Mouse (Mus musculus): ENCODE measurements around the gene Arfgef2. TPM values are rescaled to one million over a fixed set of nuclear protein-coding genes. Genes with fewer than 3 reads are reported as not detected.
A peak's percentile ranks its signal among the peaks of the same experiment; 100 is the strongest.

Gene Arfgef2
- total RNA-seq, 1 experiment = 23.6 TPM

- TF ChIP-seq HCFC1 (IDR thresholded peaks at IDR 0.05; ENCODE audit: borderline replicate concordance, insufficient read depth, low read length) (no peak), MAFK (IDR thresholded peaks at IDR 0.05; ENCODE audit: insufficient read depth, low read depth, low read length) (no peak), CHD2 (IDR thresholded peaks at IDR 0.05; ENCODE audit: low read depth, low read length) (no peak), ZC3H11A (IDR thresholded peaks at IDR 0.05; ENCODE audit: borderline replicate concordance, low read depth, low read length) (no peak), ZNF384 (IDR thresholded peaks at IDR 0.05; ENCODE audit: low read depth, low read length) (no peak)
- H3K4me1 ChIP-seq (ENCODE audit: control insufficient read depth in 2 of 2, insufficient read depth in 2 of 2, low read length in 2 of 2, poor library complexity in 1 of 2) = peaks cover 6 to 8% of the 10 kb centered on the region in 2 experiments; a peak in 1 of 4 replicates
- no peaks in the 10 kb centered on the region for H3K9me3 ChIP-seq (ENCODE audit: control insufficient read depth, insufficient read depth, low read depth, low read length)
Observed at GRCm38 (mm10) chr2:166903719-166904282, 98.4 kb downstream of the Arfgef2 start.

GRCm38 (mm10) chr2:166905711-166906522 lies 100.5 kb downstream of the Arfgef2 start, which contains the start of gene Cse1l:
Gene Cse1l, plus strand, starts transcription at chr2:166906040.
- in situ Hi-C loops (cut with MboI; ENCODE audit: low sequenced_read_pairs in 2 of 2, unreplicated experiment in 2 of 2) = no loop called here

More at GRCm38 (mm10) chr2:166903719-166904282, 98.4 kb downstream of the Arfgef2 start:
- H3K27ac ChIP-seq (ENCODE audit: insufficient read depth, low read depth, low read length, poor library complexity, severe bottlenecking) = no peak overlapping the region
- H3K36me3 ChIP-seq (ENCODE audit: control insufficient read depth, insufficient read depth, low read length, poor library complexity, severe bottlenecking) = peaks cover 2% of the 10 kb centered on the region; the same call in 1 of the 2 replicates
- no peak overlapping the region for H3K4me3 ChIP-seq (ENCODE audit: insufficient read depth in 1 of 2, low read depth in 1 of 2, low read length in 2 of 2, poor library complexity in 1 of 2, severe bottlenecking in 1 of 2)
- H3K9ac ChIP-seq (ENCODE audit: insufficient read depth, low read depth, low read length, poor library complexity, severe bottlenecking) = no peak overlapping the region
- in situ Hi-C loops (cut with MboI; ENCODE audit: low sequenced_read_pairs in 2 of 2, unreplicated experiment in 2 of 2) = no loop called here
- no peak for DNase-seq (ENCODE audit: low read depth, low spot score)

GRCm38 (mm10) chr2:166906523-166907182 lies 101.3 kb downstream of the Arfgef2 start:
- Histone ChIP-seq H3K4me3 (ENCODE audit: insufficient read depth in 1 of 2, low read depth in 1 of 2, low read length in 2 of 2, poor library complexity in 1 of 2, severe bottlenecking in 1 of 2) (peak overlapping the region; percentile 92 to 96), H3K4me1 (ENCODE audit: control insufficient read depth in 2 of 2, insufficient read depth in 2 of 2, low read length in 2 of 2, poor library complexity in 1 of 2) (peaks cover 8% of the 10 kb centered on the region in 2 experiments; a peak in 2 of 4 replicates), H3K9me3 (ENCODE audit: control insufficient read depth, insufficient read depth, low read depth, low read length) (no peaks in the 10 kb centered on the region), H3K9ac (ENCODE audit: insufficient read depth, low read depth, low read length, poor library complexity, severe bottlenecking) (peak overlapping the region; percentile 99), H3K27ac (ENCODE audit: insufficient read depth, low read depth, low read length, poor library complexity, severe bottlenecking) (peak overlapping the region; percentile 24; the same call in 1 of the 2 replicates), H3K36me3 (ENCODE audit: control insufficient read depth, insufficient read depth, low read length, poor library complexity, severe bottlenecking) (peaks cover 7% of the 10 kb centered on the region; the same call in 1 of the 2 replicates)
- in situ Hi-C loops (cut with MboI; ENCODE audit: low sequenced_read_pairs in 2 of 2, unreplicated experiment in 2 of 2) = no loop called here
- no peak for DNase-seq (ENCODE audit: low read depth, low spot score)
- TF ChIP-seq CHD2 (IDR thresholded peaks at IDR 0.05; ENCODE audit: low read depth, low read length) (no peak), ZC3H11A (IDR thresholded peaks at IDR 0.05; ENCODE audit: borderline replicate concordance, low read depth, low read length) (no peak), MAFK (IDR thresholded peaks at IDR 0.05; ENCODE audit: insufficient read depth, low read depth, low read length) (no peak), HCFC1 (IDR thresholded peaks at IDR 0.05; ENCODE audit: borderline replicate concordance, insufficient read depth, low read length) (no peak), ZNF384 (IDR thresholded peaks at IDR 0.05; ENCODE audit: low read depth, low read length) (no peak)

More at GRCm38 (mm10) chr2:166905711-166906522, 100.5 kb downstream of the Arfgef2 start, which contains the start of gene Cse1l:
- H3K36me3 ChIP-seq (ENCODE audit: control insufficient read depth, insufficient read depth, low read length, poor library complexity, severe bottlenecking) = peaks cover 7% of the 10 kb centered on the region; the same call in 1 of the 2 replicates
- H3K9ac ChIP-seq (ENCODE audit: insufficient read depth, low read depth, low read length, poor library complexity, severe bottlenecking) = peak within 1 kb of the TSS; percentile 99
- peak within 1 kb of the TSS; percentile 98 for H3K27ac ChIP-seq (ENCODE audit: insufficient read depth, low read depth, low read length, poor library complexity, severe bottlenecking)
- peak within 1 kb of the TSS; percentile 92 to 96 for H3K4me3 ChIP-seq (ENCODE audit: insufficient read depth in 1 of 2, low read depth in 1 of 2, low read length in 2 of 2, poor library complexity in 1 of 2, severe bottlenecking in 1 of 2)
- TF ChIP-seq ZNF384 (IDR thresholded peaks at IDR 0.05; ENCODE audit: low read depth, low read length) (no peak), CHD2 (IDR thresholded peaks at IDR 0.05; ENCODE audit: low read depth, low read length) (peak; percentile 74), ZC3H11A (IDR thresholded peaks at IDR 0.05; ENCODE audit: borderline replicate concordance, low read depth, low read length) (peak; percentile 14; the same call in 1 of the 2 replicates), HCFC1 (IDR thresholded peaks at IDR 0.05; ENCODE audit: borderline replicate concordance, insufficient read depth, low read length) (0 out of 2 replicates have a peak, but pooled peaks have one; percentile 51)
- H3K9me3 ChIP-seq (ENCODE audit: control insufficient read depth, insufficient read depth, low read depth, low read length) = no peaks in the 10 kb centered on the region
- H3K4me1 ChIP-seq (ENCODE audit: control insufficient read depth in 2 of 2, insufficient read depth in 2 of 2, low read length in 2 of 2, poor library complexity in 1 of 2) = peaks cover 6 to 8% of the 10 kb centered on the region in 2 experiments; a peak in 2 of 4 replicates
- DNase-seq (ENCODE audit: low read depth, low spot score) = peak; percentile 96

GRCm38 (mm10) chr2:166909729-166910128 lies 104.3 kb downstream of the Arfgef2 start:
- no peak overlapping the region for H3K4me3 ChIP-seq (ENCODE audit: insufficient read depth in 1 of 2, low read depth in 1 of 2, low read length in 2 of 2, poor library complexity in 1 of 2, severe bottlenecking in 1 of 2)
- no peak for TF ChIP-seq HCFC1 (IDR thresholded peaks at IDR 0.05; ENCODE audit: borderline replicate concordance, insufficient read depth, low read length)
- no peak for TF ChIP-seq ZC3H11A (IDR thresholded peaks at IDR 0.05; ENCODE audit: borderline replicate concordance, low read depth, low read length)
- no peak for TF ChIP-seq CHD2 (IDR thresholded peaks at IDR 0.05; ENCODE audit: low read depth, low read length)
- no peak for TF ChIP-seq MAFK (IDR thresholded peaks at IDR 0.05; ENCODE audit: insufficient read depth, low read depth, low read length)
- TF ChIP-seq ZNF384 (IDR thresholded peaks at IDR 0.05; ENCODE audit: low read depth, low read length) = no peak
- DNase-seq (ENCODE audit: low read depth, low spot score) = no peak
- peaks cover 8 to 11% of the 10 kb centered on the region in 2 experiments; a peak in 3 of 4 replicates for H3K4me1 ChIP-seq (ENCODE audit: control insufficient read depth in 2 of 2, insufficient read depth in 2 of 2, low read length in 2 of 2, poor library complexity in 1 of 2)
- no peak overlapping the region for H3K27ac ChIP-seq (ENCODE audit: insufficient read depth, low read depth, low read length, poor library complexity, severe bottlenecking)
- no peaks in the 10 kb centered on the region for H3K9me3 ChIP-seq (ENCODE audit: control insufficient read depth, insufficient read depth, low read depth, low read length)
- in situ Hi-C loops (cut with MboI; ENCODE audit: low sequenced_read_pairs in 2 of 2, unreplicated experiment in 2 of 2) = no loop called here
- H3K9ac ChIP-seq (ENCODE audit: insufficient read depth, low read depth, low read length, poor library complexity, severe bottlenecking) = no peak overlapping the region
- peaks cover 7% of the 10 kb centered on the region; the same call in 1 of the 2 replicates for H3K36me3 ChIP-seq (ENCODE audit: control insufficient read depth, insufficient read depth, low read length, poor library complexity, severe bottlenecking)

Data from ES-E14 (cell line).